Comparison of ENCODE assay signal across 10 mouse cellular contexts in the genomic region with DNA sequence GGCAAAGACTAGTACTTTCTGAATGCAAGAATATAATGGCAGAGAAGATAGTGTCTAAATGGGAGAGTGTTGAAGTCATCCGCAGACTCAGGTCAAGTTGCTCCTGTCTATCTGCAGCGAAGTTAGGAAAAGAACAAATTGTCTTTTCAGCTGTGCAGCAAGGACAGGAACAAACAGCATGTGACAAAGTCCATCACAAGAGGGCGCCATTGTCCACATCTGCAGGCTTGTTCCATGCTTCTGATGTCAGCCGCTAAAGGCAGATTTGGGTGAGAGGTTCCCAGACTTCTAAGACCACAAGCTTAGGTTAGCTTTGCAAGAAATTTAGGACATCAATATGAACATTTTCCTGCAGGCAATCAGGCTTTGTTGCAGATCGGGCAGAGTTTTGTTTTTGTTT.
A peak's percentile ranks its signal among the peaks of the same experiment; 100 is the strongest.
DNase-seq lines count a peak whose midpoint lies in the region; ATAC-seq and TF ChIP-seq lines count a peak whose summit lies in the region.
"Had no signal": no experiment of that assay in that cellular context is flagged by ENCODE, and none has a peak within 500 bp of the region (broad histone marks: within the 10 kb centered on the region; RNA-seq: fewer than 3 reads in every experiment).

No protein-coding gene starts in this region.

- TF ChIP-seq POLR2A in olfactory bulb, adult 2 months (IDR thresholded peaks at IDR 0.05; ENCODE audit: insufficient read depth, low read depth, low read length) = no peak

- H3K36me3 ChIP-seq in embryonic facial prominence, embryonic 11.5 days (replicated peaks; ENCODE audit: control insufficient read depth, insufficient read depth, low read depth, low read length) = no peaks in the 10 kb centered on the region
- no peaks in the 10 kb centered on the region for H3K36me3 ChIP-seq in heart, postnatal 0 days (replicated peaks; ENCODE audit: control insufficient read depth, insufficient read depth, low read length)
- no peaks in the 10 kb centered on the region for H3K36me3 ChIP-seq in liver, embryonic 13.5 days
- H3K36me3 ChIP-seq: embryonic facial prominence, embryonic 13.5 days; stomach, embryonic 15.5 days had no signal

- peak; percentile 5 for DNase-seq in A20 (ENCODE audit: low read depth, low spot score)
- peak; percentile 81 to 83 for DNase-seq in adrenal gland, postnatal 36 days
- DNase-seq in embryonic facial prominence, embryonic 11.5 days (ENCODE audit: low spot score) = peak; percentile 88
- DNase-seq in heart, postnatal 0 days (ENCODE audit: low spot score) = peak; percentile 24
- DNase-seq in kidney, postnatal 25 days = peak; percentile 67 to 84
- DNase-seq in liver, embryonic 13.5 days = peak; percentile 5
- peak; percentile 45 to 48 for DNase-seq in urinary bladder, adult 18-20 months (ENCODE audit: low spot score in 2 of 2)

- H3K9me3 ChIP-seq in embryonic facial prominence, embryonic 11.5 days (replicated peaks; ENCODE audit: control insufficient read depth, low read length) = no peaks in the 10 kb centered on the region
- no peaks in the 10 kb centered on the region for H3K9me3 ChIP-seq in heart, postnatal 0 days (replicated peaks; ENCODE audit: control insufficient read depth, low read length)
- H3K9me3 ChIP-seq in liver, embryonic 13.5 days (replicated peaks) = no peaks in the 10 kb centered on the region
- H3K9me3 ChIP-seq: embryonic facial prominence, embryonic 13.5 days; stomach, embryonic 15.5 days had no signal

- H3K27ac ChIP-seq in embryonic facial prominence, embryonic 11.5 days (replicated peaks; ENCODE audit: low read depth, low read length) = no peak overlapping the region
- H3K27ac ChIP-seq in heart, postnatal 0 days (ENCODE audit: low read depth) = no peak overlapping the region
- H3K27ac ChIP-seq in liver, embryonic 13.5 days = no peak overlapping the region
- H3K27ac ChIP-seq in olfactory bulb, adult 2 months (ENCODE audit: insufficient read depth, low read depth, low read length) = no peak overlapping the region
- H3K27ac ChIP-seq: embryonic facial prominence, embryonic 13.5 days; stomach, embryonic 15.5 days had no signal

- TF ChIP-seq CTCF in heart, postnatal 0 days (IDR thresholded peaks at IDR 0.05; ENCODE audit: low read depth) = peak; percentile 88
- TF ChIP-seq CTCF in olfactory bulb, adult 2 months (IDR thresholded peaks at IDR 0.05; ENCODE audit: insufficient read depth, low read depth, low read length) = peak; percentile 63

- H3K9ac ChIP-seq in embryonic facial prominence, embryonic 11.5 days (replicated peaks; ENCODE audit: low read length) = no peak overlapping the region
- H3K9ac ChIP-seq in heart, postnatal 0 days (replicated peaks; ENCODE audit: low read depth, low read length) = no peak overlapping the region
- H3K9ac ChIP-seq in liver, embryonic 13.5 days = no peak overlapping the region
- H3K9ac ChIP-seq: embryonic facial prominence, embryonic 13.5 days; stomach, embryonic 15.5 days had no signal

- no peak overlapping the region for H3K4me2 ChIP-seq in embryonic facial prominence, embryonic 11.5 days (ENCODE audit: low read depth, low read length)
- H3K4me2 ChIP-seq in heart, postnatal 0 days (ENCODE audit: low read depth, low read length) = no peak overlapping the region
- no peak overlapping the region for H3K4me2 ChIP-seq in liver, embryonic 13.5 days
- H3K4me2 ChIP-seq: embryonic facial prominence, embryonic 13.5 days; stomach, embryonic 15.5 days had no signal

- no peak overlapping the region for H3K4me3 ChIP-seq in embryonic facial prominence, embryonic 11.5 days (ENCODE audit: low read depth, low read length)
- no peak overlapping the region for H3K4me3 ChIP-seq in heart, postnatal 0 days (ENCODE audit: low read depth, low read length)
- no peak overlapping the region for H3K4me3 ChIP-seq in liver, embryonic 13.5 days (replicated peaks)
- H3K4me3 ChIP-seq in olfactory bulb, adult 2 months (ENCODE audit: insufficient read depth, low read depth, low read length) = no peak overlapping the region
- H3K4me3 ChIP-seq: embryonic facial prominence, embryonic 13.5 days; stomach, embryonic 15.5 days had no signal

- no peaks in the 10 kb centered on the region for H3K27me3 ChIP-seq in embryonic facial prominence, embryonic 11.5 days (ENCODE audit: control insufficient read depth, insufficient read depth, low read length)
- no peaks in the 10 kb centered on the region for H3K27me3 ChIP-seq in heart, postnatal 0 days (ENCODE audit: control insufficient read depth, insufficient read depth, low read length)
- no peaks in the 10 kb centered on the region for H3K27me3 ChIP-seq in liver, embryonic 13.5 days
- H3K27me3 ChIP-seq: embryonic facial prominence, embryonic 13.5 days; stomach, embryonic 15.5 days had no signal

- no peak for TF ChIP-seq EP300 in heart, postnatal 0 days (IDR thresholded peaks at IDR 0.05; ENCODE audit: low read depth)

- H3K4me1 ChIP-seq in embryonic facial prominence, embryonic 11.5 days (ENCODE audit: control insufficient read depth, insufficient read depth, low read length) = no peaks in the 10 kb centered on the region
- no peaks in the 10 kb centered on the region for H3K4me1 ChIP-seq in heart, postnatal 0 days (ENCODE audit: control insufficient read depth, insufficient read depth)
- no peaks in the 10 kb centered on the region for H3K4me1 ChIP-seq in liver, embryonic 13.5 days (replicated peaks)
- no peaks in the 10 kb centered on the region for H3K4me1 ChIP-seq in olfactory bulb, adult 2 months (ENCODE audit: control insufficient read depth, insufficient read depth, low read length)
- H3K4me1 ChIP-seq: stomach, embryonic 15.5 days had no signal

- ATAC-seq in embryonic facial prominence, embryonic 11.5 days (replicated peaks; ENCODE audit: insufficient number of reproducible peaks, low FRiP score, low TSS enrichment, low read depth) = peak; percentile 75; the same call in 1 of the 2 replicates
- no peak for ATAC-seq in heart, postnatal 0 days (ENCODE audit: insufficient read depth, low read depth)
- no peak for ATAC-seq in liver, embryonic 13.5 days (ENCODE audit: low read depth)

- 32% methylated on average over 5 of the region's 5 CpGs for WGBS in embryonic facial prominence, embryonic 11.5 days
- 27% methylated on average over 5 of the region's 5 CpGs for WGBS in heart, postnatal 0 days
- 23% methylated on average over 5 of the region's 5 CpGs for WGBS in liver, embryonic 13.5 days (ENCODE audit: insufficient replicate concordance)
- WGBS in olfactory bulb, adult 2 months = 18% methylated on average over 5 of the region's 5 CpGs

Comparison
In these comparisons a context has a peak if more than half of its experiments do, and no peak if none do; other contexts are left out.
1. DNase-seq: peak in every context shown above with its lines; median percentile 88 in embryonic facial prominence, embryonic 11.5 days; 82 in adrenal gland, postnatal 36 days; 76 in kidney, postnatal 25 days; 46 in urinary bladder, adult 18-20 months; 24 in heart, postnatal 0 days; 5 in A20; 5 in liver, embryonic 13.5 days.